Mouse (Mus musculus) adrenal gland, adult 2 months (tissue): ENCODE results near the gene Ell2. TPM values are rescaled to one million over a fixed set of nuclear protein-coding genes. Genes with fewer than 3 reads are reported as not detected.

ENCODE experiments used
- DNase-seq: peaks from one replicate; pipeline ENCODE4 v3.0.0; 2021
- polyA plus RNA-seq: library from polyadenylated mRNA; depleted of rRNA; stranded (reverse); fragments of >200 nt; gene quantifications from 2 replicates; pipeline ENCODE4 v1.2.3, GENCODE M21; 2012
- total RNA-seq, 2 experiments: library from RNA; stranded (reverse); gene quantifications; 2 replicates each; pipeline ENCODE4 v1.2.3; 2021

Ell2 gene
- total and polyA plus RNA-seq, 3 experiments = 2.2 to 165 (median 49.6) TPM

DNA sequence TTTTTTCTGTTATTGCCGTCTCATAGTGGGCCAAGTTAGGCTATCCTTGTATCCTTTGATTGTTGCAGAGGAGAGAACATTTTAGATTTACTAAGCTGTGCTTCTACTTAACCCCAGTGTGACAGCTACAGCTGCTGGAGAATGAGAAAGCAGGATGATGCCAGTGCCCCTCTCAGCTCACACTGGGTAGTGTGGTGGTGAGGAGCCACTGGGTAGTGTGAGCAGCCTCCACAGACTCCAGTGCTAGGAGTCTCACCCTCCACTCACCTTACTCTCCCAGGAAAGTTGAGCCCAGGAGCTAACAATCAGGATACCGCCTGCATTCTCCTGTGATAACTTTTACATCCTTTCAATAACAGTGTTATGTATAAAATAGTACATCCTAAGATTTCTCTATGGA is 60.4 kb downstream of the Ell2 start:
- no peak for DNase-seq

DNA sequence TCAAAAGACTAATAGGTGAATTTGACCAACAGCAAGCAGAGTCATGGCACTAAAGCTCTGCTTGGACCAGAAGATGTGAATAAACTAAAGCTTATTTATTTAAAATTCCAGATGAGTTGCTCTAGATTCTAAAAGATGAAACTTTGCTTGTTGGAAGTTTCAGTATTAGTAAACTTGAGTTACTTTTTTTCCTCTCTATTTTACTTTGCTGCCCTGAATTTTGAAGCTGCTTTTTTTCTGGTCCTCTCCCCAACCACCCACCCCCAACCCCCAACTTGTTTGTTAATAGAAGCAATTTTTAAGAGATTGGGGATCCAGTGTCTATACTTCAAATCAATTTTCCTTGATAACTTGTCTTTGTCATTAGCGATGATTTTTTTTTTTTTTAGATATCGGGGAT is 64.2 kb downstream of the Ell2 start:
- DNase-seq = no peak

DNA sequence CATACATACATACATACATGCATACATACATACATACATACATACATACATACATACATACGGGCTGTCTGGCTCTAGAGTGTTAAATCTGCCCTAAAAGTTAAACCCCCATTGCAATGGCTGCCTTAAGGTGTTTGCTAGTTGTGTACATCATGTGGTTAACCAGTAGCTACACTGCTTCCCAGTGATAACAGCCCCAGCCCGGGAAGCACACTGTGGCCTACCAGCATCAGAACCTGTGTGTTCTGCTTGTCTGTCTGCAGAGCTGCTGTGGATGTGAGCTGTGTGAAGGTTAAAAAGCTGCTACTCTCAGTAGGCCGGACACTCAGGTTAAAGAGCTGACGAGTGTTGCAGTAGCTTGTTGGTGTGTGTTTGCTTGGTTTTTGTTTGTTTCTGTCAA is 64.8 kb downstream of the Ell2 start:
- no peak for DNase-seq

DNA sequence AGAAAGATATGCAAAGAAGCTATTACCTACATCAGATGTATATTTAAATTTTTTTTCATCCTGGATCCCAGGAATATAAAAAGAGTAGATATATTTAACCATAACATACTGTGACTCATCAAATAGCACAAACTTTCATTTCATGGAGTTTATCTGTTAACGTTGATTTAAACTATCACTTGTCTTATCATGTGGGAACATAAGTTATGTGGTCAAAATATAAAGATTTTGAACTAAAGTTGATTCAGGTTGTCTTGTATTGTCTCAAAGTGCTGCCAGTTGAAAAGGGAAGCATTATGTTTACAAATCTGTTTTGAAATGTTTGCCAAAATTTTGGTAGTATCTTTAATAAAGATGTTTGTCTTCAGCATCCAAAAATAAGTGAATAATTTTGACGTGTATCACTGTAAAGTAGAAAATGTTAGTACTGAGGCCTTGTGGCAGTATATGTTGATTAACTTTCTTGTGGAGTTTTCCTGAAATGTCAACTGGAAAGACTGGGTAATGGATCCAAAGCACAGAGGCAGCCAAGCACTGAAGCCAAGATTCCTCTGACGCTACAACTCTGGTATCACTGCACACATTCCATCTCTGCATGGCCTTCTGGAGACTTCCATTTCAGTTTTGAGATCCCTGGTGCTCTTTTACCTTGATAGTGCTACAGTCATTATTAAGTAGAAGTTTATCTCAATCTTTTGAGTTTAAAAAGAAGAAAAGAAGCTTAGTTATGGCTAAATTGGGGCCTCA is 65.6 kb downstream of the Ell2 start:
- no peak for DNase-seq

DNA sequence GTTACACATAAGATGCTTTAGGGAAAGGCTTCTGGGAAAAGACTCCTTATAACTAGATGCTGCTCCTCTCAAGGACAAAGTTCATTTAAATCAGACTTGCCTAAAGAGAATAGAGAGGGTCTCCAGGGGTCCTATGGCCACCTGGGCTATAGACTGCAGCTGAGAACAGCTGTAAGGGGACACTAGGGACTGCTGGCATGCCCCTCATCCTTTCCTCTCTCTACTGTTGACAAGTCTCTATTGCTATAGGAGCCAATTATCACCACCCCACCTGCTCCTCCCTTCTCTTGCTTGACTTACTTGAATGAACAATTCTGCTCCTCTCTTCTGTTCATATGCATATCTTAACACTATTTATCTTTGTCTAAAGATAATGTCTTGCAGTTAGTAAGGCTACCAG is 69.4 kb downstream of the Ell2 start:
- no peak for DNase-seq

DNA sequence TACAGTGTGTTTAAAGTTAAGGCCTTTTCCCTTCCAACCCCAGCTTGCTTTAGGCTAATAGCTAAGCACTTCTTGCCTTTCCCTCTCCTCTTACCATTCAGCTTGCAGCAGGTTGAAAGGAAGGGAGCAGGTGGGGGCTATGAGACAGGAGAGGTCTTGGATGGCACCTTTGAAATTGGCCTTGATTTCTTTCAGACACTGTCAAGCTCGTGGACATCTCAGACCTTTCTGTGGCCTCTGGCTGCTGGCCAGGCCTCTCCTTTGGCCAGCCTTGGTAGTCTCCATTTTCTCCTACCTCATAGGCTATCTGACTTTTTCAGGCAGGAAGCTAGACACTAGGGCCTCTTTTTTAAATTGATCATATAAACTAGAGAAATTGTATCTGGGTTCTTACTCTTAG is 70.1 kb downstream of the Ell2 start:
- DNase-seq = peak; percentile 21

DNA sequence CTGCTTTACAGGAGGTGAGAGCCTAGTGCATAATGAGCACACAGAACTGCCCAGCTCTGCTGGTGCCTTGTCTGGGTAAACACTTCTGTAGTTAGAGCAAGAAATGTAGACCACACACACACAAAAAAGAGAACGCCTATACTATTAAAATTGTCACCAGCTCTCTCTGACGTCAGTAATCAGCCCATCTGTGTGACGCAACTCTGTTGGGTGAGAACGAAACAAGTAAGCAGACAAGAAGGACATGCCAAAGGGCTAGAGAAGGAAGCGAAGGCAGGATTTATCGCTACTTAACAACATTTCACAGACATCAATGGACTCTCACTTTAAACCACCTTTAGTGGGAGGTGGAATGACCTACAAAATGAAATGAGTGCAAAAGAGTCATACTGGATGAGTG is 71.6 kb downstream of the Ell2 start:
- no peak for DNase-seq

DNA sequence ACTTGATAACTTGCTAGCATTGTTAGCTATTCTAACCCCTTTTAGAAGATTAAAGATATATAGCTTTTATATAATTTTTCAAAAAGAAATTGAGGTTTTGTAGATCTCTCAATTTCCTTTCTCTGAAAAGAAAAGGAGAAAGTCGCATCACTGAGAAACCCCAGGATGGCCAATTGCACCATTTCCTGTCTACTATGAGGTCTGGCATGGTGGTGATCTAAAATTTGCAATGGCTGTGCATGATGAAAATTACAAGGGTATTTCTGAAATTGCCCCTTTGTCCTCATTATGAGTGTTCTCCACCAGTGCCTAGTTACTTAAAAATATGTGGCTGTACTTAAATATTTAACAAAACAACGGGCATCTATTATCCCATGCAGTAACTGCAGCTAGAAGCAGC is 72.6 kb downstream of the Ell2 start:
- no peak for DNase-seq

DNA sequence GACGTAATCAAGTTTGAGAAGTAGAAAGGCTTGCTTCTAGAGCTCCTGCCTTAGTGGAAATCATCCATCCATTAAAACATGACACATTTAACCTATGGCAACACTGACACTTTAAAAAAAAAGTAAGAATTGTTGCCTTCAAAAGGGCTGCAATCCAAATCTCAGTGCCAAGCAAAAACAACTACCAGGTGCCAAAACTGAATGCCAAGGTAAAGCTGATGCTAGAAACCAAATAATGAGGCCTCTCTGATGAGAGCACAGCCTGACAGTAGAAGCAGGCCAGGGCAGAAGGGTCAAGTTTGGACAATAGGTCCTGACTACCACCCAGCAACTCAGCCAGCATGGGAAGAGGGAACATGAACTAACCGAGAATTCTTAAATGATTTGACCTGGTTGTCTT is 73.5 kb downstream of the Ell2 start:
- DNase-seq = no peak

DNA sequence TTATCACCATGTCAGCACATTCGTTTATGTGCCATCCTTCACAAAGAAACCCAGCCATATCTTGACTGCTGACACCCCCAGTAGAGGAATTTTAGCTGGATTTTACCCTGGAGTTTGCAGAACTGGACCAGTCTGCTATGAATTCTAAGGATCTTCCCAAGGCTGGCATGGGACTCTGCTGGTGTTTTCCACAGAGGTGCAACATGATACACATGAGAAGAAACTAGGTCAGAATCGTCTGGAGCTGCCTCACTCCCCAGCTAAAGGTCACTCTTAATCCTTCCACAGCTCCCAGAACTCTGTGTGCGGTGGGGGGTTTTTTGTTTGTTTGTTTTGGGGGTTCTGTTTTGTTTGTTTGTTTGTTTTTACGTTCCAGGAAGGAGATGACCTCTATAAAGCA is 79.2 kb downstream of the Ell2 start:
- peak; percentile 21 for DNase-seq

DNA sequence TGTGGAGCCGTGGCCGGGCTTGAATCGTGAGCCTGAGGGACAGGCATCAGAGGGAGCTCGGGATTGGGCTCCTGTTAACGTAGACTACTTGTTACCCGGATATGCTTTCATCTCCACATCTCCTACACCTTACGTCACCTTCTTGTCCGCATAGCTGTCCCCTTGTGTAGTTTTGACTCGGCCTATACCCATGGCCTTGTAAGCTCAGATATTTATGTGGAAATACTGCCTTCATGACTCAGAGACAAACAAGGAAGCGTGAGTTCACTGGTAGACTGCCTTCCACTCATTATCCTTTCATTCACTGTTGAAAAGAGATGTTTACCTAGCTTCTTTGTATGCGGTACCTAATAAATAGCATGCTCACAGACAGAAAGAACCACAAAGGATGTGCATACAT is 79.7 kb downstream of the Ell2 start:
- no peak for DNase-seq

DNA sequence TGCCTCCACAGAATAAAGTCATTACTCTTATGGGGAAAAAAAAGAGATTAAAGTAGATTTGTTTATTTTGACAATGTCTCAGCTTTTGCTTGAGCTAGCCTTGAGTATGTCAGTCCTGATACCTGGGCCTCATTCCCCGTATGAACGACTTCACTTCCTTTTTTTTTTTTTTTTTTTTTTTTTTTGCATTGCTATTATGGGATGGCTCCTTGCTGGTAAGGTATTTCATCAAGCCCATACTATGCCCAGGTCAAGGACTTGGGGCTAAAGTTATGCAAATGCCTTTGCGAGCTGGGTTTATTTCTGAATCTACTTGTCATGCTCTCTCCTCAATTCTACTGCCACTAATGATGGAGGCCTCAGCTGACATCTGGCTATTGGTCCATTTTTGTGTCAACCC is 80.8 kb downstream of the Ell2 start:
- no peak for DNase-seq

DNA sequence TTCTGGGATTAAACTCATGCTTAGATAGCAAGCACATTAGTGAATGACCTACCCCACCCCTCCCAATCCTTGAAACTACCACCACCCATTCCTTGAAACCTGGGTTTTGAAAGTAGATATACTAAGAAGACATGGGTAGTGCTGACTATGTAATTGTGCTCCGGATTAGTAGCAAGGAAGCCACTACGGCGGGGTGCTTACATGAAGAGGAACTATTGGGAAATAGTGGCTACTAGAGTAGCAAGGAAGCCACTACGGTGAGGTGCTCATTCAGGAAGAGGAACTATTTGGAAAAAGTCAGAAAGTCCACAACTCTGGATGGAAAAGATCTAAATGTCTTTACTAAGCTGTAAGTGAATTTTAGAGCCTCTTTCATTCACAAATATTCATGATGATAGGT is 81.6 kb downstream of the Ell2 start:
- DNase-seq = no peak

DNA sequence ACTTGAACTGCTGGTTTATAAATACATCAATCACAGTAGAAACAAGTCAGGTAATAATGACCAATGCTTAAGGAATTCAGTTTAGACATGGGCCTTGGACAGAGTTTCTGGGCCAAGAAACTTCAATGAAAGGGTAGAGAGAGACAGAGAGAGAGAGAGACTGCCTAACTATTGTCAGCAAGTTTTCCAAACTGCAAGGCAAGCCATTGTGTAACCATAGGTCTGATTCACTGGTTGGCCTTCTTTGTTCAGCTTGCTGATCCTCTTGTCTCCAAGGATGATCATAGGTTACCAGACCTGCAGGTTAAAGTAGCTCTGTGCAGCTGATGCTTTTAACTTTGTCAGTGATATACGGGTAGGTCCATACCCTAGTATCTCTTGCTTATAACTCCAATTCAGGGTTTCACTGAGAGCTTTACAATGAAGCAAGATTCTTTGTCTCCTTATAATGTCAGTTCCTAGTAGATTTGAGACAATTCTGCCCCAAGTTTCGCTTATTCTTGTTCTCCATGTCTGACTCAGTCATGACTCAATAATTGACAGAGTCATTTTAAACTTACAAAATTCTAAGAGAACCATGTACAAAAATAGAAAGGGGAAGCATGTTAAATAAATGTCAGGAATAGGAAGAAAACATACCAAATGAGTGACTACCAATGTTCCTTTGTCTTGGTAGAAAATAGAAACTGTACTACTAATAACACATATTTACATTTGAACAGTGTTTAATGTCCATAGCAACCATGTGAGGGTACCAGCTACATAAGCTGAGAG is 82.7 kb downstream of the Ell2 start:
- DNase-seq = peak; percentile 60

DNA sequence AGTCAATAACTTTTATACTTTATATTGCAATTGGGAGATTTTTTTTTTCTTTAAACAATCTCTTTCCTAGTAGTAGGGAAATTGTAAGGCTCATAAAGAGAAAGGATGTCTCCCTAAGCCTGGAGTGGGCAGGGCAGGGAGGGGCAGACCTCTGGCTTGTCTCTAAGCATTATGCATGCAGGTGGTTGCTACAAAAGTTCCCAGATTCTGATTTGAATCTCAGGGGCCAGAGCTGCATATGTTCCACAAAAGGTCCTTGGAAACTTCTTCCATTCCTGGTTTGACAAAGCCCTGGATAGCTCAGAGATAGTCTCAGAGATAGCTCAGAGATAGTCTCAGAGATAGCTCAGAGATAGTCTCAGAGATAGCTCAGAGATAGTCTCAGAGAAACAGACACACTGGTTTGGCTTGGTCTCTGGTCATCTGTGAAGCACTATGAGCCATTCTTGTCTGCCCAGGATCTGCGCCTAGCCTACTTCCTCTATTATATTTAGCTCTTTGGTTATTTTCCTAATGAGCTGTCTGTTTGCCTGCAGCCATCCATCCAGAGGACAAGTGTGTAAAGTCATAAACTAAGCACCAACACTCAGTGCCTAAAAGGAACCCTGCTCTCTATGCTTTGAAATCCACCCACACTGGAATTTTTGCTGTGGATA is 84.1 kb downstream of the Ell2 start:
- no peak for DNase-seq

DNA sequence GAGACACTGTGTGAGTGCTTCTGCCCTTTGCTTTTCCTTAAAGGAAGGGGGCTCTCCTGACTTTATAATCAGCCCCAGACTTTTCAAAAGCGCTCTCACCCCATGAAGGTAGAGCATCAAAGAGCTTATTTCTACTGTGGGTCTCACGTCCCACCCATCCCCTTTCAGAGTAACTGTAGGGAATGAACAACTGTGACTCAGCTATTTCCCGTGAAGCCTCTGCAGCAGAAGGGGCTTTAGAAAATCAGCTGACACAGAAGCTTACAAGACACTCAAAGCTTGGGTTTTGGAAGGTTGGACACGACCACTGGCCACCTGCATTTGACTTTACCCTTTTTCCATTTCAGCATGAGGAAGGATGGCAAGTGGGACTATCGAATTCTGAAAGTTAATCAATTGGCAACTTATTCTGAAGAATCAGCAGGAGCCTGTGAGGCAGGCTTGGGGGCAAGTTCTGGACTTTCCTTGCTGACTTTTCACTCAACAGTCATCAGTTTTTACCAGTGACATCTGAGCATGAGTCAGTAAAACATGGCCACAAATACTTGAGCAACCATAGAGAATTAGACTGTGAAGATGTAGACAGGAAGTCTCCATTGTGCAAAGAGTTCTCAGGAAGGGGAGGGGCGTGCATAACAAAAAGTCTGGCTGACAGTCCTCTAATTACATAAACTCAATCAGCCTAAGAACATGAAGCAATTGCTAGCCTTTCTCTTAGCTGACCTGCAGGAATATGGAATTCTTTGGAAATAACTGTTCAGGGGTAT is 87.5 kb downstream of the Ell2 start:
- DNase-seq = no peak

DNA sequence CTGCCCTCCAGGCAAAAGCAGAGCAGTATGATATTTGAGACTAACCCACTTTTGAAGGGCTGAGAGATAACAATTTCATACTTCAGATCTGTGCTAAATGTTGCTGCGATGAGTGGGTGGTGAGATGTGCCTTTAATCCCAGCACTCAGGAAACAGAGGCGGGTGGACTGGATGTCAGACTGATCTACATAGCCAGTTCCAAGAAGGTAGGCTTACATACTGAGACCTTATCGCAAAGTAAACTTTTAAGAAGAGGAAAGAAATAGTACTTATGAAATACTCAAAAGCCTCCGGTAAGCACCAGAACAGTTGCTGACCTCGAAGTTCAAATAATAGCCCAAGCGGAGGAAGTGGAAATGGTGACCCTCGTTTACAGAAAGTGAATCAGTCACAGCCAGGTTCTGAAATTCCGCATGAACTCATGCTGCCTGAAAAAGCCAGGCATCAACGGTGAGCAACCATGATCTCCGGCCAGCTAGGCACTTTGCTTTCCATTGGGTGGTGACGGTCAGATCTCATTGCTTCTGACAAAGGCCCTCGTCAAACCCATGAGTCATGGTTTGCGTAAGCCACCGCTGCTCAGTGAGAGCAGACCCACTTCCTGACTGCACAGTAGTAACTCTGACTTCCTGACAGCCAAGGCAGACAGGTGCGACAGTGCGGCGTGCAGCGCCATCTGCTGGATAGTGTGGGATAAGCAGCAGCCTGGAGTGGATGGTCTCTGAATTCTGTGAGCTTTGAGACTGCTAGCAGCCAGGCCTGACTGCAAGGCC is 91.0 kb downstream of the Ell2 start:
- peak; percentile 95 for DNase-seq

DNA sequence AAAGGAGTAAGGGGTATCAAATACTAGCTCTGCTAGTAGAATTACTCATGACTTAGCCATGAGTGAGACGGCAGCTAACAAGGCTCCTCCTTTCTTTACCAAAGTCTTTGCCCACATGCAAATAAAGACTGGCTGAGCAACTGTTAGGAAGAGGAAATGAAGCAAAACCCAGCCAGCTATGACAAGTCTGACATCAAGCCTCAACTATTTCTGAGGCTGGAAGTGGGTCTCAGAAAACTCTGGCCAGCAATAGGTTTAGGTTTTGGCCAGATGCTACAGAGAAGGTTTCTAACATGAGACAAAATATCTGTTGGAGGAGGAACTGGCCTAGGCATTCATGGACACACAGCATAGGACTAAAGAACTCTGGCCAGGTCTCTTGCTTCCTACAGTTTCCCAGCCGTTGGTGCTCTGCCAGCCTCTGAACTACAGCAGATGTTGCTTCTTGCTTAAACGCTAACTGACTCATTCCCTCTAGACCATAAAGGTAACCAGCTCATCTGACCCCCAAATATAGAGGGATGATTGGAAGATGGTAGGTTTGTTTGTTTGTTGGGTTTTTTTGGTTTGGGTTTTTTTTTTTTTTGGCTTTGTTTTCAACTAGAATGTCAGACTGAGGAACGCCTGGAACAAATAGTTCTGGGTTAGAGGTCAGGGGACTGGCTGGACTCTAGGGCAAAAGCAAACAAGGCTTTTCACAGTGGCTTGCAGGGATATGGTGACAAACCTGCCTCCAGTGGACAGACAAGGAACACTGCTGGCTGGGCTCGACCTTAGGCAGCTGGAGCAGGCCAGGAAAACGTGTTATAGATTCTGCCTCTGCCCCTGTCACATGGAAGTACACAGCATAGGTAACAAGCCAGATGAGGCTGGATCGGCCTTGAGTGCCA is 92.1 kb downstream of the Ell2 start:
- DNase-seq = peak; percentile 21

DNA sequence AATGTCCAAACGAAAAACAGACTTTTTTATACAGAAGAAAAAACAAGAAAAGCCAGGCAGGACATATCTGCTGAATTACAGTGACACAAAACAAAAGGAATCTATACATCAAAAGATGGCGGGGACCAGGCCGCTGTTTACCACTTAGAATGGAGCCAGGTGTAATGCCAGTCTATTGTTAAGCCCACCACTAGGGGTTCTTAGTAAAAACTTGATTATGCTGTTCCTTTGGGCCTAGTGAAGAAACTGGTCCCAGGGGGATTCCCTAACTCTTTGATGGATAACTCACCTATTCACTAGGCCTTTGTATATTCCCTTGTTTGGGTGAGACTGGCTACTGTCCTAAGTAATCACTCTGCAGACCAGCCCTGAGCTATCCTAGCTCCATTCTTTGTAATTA is 92.9 kb downstream of the Ell2 start:
- no peak for DNase-seq

DNA sequence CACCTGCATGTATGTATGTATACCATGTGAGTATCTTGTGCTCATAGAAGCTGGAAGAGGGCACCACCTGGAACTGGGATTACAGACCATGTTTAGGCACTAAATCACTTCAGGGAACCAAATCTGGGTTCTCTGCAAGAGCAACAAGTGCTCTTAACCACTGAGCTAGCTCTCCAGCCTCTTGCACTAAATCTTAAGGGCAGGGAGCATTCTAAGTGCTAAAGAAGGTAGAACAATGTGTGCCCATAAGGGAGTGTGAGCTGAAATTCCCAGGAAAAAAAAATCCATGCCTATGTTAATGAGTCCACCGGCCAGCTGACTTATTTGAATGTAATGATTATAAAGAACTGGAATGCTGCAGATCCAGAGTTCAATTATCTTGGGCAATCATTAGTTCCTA is 101.4 kb downstream of the Ell2 start:
- DNase-seq = no peak

DNA sequence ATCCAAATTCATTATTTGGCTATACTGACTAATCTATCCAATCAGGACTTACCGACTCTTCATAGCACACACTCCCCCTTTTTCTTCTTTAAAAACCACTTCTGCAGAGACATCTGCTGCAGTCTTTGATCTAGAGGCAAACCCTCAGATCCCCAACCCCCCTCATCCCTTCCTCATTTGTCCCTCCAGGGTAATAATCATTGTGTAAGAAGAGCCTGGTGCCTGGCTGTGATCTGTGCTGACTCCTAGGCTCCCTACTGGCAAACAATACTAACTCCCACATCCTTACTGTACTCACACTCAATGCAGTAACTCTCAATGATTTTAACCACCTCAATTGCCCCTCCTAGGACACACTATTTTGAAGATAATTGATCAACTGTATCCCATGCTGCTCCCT is 103.4 kb downstream of the Ell2 start:
- no peak for DNase-seq
